Mouse (Mus musculus): ENCODE measurements around the gene Hepacam. TPM values are rescaled to one million over a fixed set of nuclear protein-coding genes. Genes with fewer than 3 reads are reported as not detected.

Gene Hepacam
- 10 to 100 TPM; 66.3 to 66.9 TPM for total RNA-seq (2021)

DNA sequence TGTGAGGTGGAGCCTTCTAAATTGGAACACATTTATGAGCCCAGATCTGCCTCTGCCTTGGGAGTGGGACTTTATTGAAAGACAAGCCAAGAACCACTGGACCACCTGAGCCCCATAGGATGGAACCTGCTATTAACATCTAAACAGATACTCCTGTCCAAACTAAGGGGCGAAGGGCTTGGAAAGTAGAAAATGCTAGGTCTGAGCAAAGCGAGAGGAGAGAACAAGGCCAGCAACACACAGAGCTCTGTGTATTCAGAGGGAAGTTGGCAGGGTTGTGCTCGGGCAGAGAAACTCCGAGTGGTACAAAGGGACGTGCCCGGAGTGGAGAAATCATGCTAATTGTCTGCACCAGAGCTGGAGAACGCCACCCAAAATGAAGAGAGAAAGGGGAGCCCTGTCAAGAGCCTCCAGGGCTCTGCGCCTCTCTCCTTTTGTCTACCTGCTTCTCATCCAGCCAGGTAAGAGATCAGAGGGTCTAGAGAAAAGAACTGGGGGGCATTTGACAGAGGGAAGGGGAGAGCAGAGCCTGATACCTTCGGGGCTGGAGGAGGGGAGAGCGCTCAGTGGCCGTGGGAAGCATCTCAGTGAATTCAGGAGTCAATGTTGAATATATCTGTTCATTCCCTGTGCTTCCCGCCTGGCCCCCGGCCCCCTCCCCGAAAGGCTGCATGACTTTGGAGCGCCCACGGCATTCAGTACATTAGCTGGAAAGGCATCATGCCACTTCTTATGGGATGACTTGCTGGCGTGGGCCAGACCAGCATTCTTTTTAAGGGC is at the start of gene Hepacam:
Gene Hepacam, plus strand, starts transcription at position 51 of the 780 bp plus-strand sequence.
- DNase-seq = peak; percentile 56 to 70

DNA sequence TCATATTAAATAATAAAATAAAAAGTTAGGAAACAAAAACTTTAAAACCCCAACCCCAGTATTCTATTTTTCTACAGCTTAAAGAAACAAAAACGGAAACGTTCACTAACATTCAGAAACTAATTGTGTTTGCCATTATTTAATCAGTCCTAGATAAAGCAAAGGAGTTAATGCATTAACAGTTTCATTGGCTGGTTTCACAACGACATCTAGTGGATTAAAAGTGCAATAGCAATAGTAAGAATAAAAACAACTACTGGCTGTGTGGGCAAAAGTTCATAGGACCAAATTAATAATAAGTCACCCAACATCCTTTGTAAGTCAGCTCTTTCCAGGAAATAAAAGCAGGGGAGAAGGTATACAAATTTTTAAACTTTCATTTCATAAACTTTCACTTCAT is 37.7 kb upstream of the Hepacam start:
- no peak for DNase-seq

DNA sequence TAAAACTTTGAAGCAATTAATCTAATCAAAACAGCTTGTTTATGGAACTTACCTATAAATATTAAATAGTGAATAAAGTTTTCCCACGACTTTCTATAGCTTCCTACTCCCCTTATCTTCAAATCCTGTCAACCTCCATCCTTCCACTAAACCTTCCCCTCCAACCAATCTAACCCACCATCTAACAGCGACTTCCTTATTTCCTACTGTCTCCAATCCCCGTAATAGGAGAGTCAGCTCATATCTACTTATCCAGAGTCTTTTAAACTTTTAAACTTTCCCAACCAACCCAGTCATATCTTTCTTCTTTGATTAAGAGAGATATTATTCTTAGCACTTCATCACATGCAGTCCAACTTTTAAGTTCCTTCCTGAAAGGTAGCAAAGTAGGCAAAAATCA is 21.7 kb upstream of the Hepacam start:
- DNase-seq = no peak

DNA sequence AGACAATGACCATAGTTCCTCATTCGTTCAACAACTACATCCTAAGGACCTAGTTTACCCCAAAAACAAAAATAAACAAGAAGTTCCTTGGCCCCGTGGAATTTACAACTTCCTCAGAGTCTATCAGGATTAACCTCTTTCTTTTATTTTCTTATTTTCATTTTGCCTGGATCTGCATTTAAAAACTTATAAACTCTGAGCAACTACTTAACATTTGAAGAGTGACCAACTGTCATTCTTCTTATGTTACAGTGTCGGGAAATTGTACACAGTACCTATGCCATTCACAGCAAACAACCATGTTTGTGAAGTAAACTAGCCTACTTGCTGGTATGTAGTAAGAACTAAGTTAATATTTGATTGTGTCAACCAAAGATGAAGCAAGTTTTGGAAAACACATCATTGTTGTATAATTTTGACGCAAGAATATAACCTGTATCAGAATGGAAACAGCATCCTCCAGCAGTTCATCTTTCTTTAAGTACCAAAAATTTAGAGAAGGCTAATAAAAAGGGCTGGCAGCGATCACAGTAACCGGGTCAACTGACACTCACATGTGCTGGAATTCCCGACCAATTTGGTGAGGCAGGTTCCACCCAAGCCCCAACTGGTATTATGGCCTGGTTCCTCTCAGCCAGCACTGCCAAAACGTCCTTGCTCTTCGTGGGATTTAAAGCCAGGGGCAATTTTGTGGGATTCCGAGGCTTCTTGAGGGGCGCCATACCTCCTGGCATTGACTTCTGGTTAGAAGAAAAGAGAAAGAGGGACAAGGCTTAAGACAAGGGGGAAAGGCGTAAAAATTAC is 19.8 kb upstream of the Hepacam start:
- DNase-seq = no peak

DNA sequence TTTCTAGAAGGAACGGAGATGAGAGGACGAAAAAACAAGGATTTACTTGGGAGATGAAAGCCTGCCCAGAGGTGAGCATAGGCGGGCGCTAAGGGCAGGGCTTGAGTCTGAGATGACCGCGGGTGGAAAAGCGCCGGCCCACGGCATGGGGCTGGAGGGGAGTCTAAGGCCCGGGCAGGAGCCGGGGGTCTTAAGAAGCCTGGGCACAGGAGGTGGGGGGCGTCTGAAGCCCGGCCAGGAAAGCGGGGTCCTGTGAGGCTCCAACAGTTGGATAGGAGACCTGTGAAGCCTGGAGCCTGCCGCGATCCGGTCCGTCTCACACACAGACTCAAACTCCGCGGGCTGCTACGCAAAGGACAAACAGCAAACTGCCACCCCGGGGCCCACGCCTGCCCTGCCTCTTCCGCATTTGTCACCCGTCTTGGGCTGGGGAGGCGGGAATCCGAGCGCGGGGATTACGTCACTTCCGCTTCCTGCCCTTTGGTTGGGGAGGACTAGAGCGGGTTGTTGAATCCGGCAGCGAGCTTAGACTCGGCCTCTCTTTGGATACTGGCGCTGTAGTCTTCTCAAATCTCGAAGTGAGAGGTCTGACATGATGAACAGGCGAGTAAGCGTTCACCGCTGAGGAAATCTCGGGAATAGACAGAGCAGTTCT is 19.0 kb upstream of the Hepacam start, which contains the start of gene Ccdc15:
Gene Ccdc15, minus strand, starts transcription at position 445 of the 655 bp plus-strand sequence.
- DNase-seq = peak; percentile 98

GRCm38 (mm10) chr9:37349050-37349449 is 18.1 kb upstream of the Hepacam start:
- DNase-seq = no peak

GRCm38 (mm10) chr9:37351266-37351665 is 15.9 kb upstream of the Hepacam start:
- no peak for DNase-seq

DNA sequence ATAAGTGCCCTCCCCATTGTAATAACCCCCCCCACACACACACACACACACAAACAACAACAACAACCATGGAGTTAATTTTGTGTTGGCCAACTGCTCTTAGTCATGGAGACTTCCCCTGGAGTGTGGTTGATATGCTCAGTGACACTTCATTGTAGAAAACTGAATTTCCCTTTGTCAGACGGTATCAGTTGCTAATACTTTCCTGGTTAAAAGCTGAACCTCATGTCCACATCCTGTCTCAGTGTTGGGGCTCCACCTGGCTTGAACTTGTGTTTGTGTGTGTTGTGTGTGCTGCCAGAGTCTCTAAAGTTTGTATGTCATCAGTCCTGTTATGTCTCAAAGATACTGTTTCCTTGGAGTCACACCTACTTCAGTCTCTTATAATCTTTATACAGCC is 12.7 kb upstream of the Hepacam start:
- DNase-seq = no peak

DNA sequence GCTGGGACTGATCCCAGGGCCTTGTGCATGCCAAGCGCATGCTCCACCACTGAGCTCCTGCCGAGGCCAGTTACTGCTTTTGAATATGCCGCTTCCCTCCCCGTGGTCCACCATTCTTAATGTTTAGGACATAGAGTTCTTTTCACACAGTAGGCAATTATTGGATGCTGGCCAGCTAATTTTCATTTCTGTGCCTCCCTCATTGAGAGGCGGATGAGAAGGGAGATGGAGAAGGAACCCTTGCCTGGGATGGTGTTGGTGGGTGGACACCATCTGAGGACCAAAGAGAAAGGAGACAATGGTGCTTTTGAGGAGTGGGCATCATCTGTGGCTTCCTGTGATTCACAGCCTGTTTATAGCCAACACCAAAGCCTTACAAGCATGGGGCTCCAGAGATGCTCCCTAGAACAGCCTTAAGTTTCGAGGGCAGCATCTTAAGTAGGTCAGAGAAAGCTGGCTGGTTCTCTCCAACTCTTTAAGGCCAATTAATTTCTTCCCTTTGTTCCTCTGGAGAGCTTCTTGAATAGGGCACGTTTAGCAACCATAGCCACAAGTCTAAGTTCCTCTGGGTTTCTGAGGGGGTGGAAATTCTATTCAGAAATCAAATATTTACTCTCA is 8.3 kb upstream of the Hepacam start:
- DNase-seq = peak; percentile 51 to 54

DNA sequence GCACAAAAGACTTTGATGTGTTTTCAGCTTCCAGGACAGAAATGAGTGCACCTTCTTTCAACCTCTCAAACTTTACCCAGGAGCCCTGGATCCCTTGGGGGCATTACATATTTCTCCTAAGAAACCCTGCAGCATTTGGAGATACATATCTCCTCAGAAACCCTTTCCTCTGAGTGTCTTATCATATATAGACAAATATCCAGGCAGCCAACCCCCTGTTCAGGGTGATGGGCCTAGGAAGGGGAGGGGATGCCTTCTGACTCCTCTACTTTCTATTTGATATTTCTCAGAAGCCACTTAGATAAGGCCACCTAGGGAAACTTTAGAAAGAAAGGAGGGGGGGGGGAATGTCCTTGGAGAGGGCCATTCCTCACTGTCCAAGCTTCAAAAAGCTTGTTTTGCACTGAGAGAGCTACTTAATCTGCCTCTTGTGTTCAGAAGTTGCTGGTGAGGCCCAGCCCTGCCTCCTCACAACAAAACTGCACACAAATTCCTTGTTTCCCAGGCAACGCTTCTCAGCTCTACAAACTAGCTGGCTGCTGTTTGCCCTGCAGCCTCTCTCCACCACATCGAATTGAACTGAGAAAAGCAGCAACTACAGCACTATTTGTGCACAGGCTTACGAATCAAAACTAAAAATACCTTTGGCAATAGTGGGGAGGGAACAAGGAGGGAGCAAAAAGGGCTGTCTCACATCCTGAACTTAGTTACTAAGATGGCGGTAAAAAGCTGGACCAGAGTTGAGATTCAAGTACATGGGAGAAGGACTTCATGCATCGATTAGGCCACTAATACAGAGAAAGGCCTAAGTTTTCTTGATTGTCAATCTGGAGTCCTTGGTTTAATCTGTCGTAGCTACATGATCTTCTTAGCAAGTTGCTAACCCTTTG is 7.6 kb upstream of the Hepacam start:
- peak; percentile 69 to 76 for DNase-seq

- DNase-seq = no peak
Measured at GRCm38 (mm10) chr9:37362084-37362483, 5.1 kb upstream of the Hepacam start.

DNA sequence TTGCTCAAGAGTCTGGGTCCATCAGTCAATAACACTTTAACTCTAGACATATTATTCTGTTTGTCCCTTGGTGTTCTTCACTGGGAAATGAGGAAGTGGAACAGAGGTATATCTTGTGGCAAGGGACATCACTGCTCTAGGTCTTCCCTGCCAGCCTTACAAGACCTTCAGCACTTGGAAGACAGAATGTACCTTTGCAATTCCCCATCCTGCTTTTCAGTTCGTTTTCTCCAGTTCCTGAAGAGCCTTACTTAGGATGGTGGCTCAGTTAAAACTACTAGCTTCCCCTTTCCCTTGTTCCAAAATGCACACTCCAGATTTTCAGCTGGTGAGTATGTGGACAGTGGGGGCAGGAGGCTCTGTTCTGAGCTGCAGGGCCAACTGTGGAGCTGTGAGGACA is 4.3 kb upstream of the Hepacam start:
- DNase-seq = no peak

DNA sequence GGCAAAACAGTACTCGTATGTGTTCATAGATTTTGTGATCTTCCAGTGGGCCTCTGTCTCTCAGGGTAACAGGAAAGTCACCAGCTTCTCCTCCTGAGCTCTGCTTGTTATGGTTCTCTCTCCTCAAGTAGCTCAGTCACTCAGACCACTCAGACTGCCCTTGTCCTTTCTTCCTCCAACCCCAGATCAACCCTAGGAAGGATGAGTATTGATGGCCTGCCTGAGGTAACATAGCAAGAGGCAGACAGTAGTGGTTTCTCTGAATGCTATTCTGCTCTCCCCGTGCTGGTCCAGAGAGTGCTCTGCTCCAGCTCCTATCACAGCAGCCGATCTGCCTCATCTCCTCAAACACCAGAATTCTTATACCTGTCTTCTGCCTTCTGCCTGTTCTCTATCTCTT is 3.6 kb upstream of the Hepacam start:
- DNase-seq = no peak

DNA sequence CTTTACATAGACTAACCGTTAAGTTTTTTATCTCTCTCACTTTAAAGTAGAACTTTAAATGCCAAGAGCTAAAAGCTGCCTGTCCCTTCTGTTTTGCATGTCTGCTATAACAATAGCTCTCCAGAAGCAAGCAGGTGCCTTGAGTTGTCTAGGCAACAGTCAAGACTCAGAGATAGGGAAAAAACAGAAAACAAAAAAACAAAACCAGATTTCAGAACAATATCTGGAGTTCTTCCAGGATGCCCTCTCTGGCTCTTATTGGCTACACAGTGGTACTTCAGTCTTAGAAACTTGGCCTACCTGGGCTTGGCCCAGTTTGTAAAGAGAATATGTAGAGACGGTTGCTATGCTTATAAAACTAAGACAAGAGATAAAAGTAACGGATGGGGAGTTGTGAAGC is 2.8 kb upstream of the Hepacam start:
- no peak for DNase-seq

GRCm38 (mm10) chr9:37365706-37366105 is 1.4 kb upstream of the Hepacam start:
- DNase-seq = no peak

GRCm38 (mm10) chr9:37368081-37368830 is 1.1 kb downstream of the Hepacam start:
- no peak for DNase-seq

- no peak for DNase-seq
Measured at GRCm38 (mm10) chr9:37368860-37369259, 1.7 kb downstream of the Hepacam start.

- DNase-seq = no peak
Measured at GRCm38 (mm10) chr9:37371232-37371801, 4.2 kb downstream of the Hepacam start.

- no peak for DNase-seq
Measured at GRCm38 (mm10) chr9:37375718-37376117, 8.6 kb downstream of the Hepacam start.

DNA sequence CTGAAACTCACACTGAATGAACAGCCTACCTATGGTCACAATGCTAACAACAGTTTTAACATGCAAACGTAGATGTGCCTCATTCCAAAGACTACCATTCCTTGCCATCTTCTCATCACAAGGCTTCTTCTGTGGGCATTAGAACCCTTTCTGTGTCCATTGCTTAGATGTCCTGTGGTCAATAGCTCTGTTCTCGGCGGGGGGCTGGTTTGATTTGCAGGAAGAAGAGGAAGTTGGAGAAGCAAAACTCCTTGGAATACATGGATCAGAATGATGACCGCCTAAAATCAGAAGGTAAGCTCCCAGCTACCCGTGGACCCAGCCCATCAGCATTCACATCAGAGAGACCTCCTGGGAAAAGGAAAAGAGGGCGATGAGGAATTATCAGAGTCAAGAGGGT is 16.0 kb downstream of the Hepacam start:
- no peak for DNase-seq

All from layer of hippocampus, postnatal 36 days (tissue).